Mouse (Mus musculus) heart, adult 11 months (tissue): ENCODE measurements at regions not wholly inside any gene's neighbourhood (a gene's known extent, or its start where the extent isn't known, plus 50 kb on each side); places are given as distances from the start of the nearest gene placed in this dataset.

Source experiments
- DNase-seq: peaks from one replicate; pipeline ENCODE4 v3.0.0; 2022

DNA sequence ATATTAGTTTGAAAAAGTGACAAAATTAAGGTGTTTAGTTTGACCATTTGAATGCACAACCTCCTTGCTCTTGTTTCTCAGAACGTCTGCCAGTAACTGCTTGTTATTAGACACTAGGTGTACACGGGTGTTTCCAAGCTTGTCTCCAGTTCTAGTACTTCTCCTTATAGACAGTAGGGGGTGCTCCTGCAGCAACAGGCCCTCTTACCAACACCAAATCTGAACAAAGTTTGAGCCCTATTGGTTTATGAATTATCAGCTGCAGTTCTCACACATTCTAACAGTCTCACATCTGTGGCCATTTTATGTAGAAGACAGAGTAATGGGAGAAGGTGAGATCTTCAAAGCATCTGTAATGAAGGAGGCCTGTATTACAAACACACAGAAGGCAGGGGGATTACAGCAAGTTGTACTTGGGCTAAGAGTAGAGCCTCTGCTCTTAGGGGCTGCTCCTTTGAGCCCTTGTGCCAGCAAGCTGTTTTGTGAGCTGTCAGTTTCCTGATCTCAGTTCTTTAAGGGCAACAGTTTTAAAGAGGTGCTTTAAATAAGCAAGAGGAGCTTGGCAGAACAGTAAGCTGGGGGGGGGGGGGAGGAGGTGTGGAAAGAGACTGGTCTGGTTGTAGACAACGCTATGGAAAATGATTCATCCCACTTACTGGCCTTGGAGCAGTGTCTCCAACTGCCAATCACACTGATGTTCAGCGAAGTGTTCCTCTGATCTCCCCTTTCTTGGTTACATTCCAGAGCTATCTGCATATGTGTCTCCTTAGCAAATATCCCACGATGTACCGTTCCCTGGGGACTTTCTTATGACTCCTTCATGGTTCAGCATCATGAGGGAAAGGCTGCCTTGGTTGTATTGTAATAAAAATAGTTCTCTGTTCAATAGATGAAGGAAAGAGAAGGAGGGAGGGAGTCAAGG, 71.3 kb upstream of the Cep162 start:
- DNase-seq, result no peak

DNA sequence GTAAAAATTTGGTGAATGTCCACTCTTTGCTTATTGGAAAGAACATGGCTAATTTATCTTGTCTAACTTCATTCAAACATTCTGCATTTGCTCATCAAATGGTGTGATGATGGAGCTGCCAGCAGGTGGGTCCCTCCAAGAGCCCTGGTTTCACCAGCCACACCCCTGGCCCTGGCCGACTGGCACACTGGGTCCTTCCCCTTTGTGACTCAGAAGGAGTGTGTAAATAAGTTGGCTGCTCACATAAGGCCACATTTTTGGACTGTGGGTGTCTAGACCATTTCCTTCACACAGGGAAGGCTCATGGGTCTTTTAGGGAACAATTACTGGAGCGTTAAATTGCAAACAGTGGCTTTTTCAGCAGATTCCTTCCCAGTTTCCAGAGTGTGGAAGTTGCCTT, 68.4 kb upstream of the Cep162 start:
- no peak for DNase-seq

DNA sequence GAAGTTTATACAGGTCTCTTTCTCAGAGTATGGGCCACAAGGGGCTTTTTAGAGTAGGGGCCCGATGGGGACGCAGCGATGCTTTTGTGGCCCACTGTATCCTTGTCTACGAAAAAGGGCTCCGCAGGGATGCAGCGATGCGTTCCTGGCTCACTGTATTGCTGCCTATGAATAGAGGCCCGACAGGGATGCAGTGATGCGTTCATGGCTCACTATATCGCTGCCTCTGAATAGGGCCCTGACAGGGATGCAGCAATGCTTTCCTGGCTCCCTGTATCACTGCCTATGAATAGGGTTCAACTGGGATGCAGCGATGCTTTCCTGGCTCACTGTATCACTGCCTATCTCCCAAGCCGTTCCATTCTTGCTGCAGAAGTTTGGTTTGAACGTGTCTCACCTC, 65.4 kb upstream of the Cep162 start:
- no peak for DNase-seq

DNA sequence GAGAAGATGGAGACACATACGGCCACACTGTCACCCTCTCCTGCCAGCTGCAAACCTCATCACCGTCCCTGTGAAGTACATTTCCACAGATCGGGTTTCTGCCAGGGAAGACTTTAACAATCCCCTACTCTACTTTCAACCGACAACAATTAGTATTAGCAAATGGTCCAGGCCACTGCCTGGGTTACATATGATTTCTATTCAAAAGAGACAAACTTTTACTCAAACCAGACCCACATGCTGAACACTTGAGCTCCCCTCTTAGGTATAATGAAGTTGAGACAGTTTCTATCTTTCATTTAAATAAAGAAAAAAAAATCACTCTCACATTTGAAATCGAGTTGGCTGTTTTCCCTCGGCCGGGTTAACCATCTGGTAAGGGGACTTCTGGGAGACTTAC, 63.4 kb upstream of the Cep162 start:
- no peak for DNase-seq

DNA sequence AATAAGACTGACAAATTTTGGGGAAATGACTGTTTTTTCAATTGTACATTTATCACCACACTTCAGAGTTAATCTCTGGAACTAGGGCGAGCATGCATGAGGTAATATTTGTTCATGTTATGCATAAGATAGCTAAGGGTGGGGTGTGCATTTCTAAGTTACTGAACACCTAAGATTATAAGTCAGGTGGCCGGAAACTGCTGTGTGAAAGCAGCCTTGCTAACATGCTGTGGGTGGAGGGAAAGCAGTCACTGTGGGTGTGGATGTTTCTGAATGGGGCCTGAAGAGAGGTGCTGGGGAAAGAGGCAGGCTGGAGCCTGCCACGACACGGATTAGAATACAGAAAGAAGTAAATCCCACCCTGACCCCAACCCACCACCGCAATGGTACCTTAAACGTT, 54.8 kb upstream of the Cep162 start:
- no peak for DNase-seq
